Mouse (Mus musculus) limb, embryonic 15.5 days (tissue): ENCODE results near the gene Sap30l. TPM values are rescaled to one million over a fixed set of nuclear protein-coding genes. Genes with fewer than 3 reads are reported as not detected.
"Not testable (repeated sequence)": the region's sequence is repeated elsewhere in the genome, so short reads cannot be mapped to it uniquely, and the experiment has no call there.

Experiments used
- ATAC-seq: fragments of 200-750 bp; cut with Nextera tagmentation; 2 replicates; pipeline ENCODE4 v1.8.0; 2017; ENCODE audit warnings: low read depth, moderate TSS enrichment; ENCODE audit not compliant: insufficient number of reproducible peaks, low FRiP score, low TSS enrichment
- H3K27ac ChIP-seq: fragments of 300-500 bp; sonication (generic); 2 replicates; pipeline ENCODE4 v1.5.1; 2015; ENCODE audit warnings: moderate library complexity, mild to moderate bottlenecking, inconsistent platforms
- H3K27me3 ChIP-seq: fragments of 300-500 bp; sonication (generic); 2 replicates; pipeline ENCODE4 v1.6.1; 2015; ENCODE audit warnings: inconsistent platforms
- H3K36me3 ChIP-seq: fragments of 300-500 bp; sonication (generic); 2 replicates; pipeline ENCODE4 v1.6.1; 2015; ENCODE audit warnings: inconsistent platforms
- H3K4me1 ChIP-seq: fragments of 300-500 bp; sonication (generic); 2 replicates; pipeline ENCODE4 v1.6.1; 2015; ENCODE audit warnings: inconsistent platforms
- H3K4me2 ChIP-seq: fragments of 300-500 bp; sonication (generic); 2 replicates; pipeline ENCODE4 v1.6.1; 2015; ENCODE audit warnings: mild to moderate bottlenecking, inconsistent platforms
- H3K4me3 ChIP-seq: fragments of 300-500 bp; sonication (generic); 2 replicates; pipeline ENCODE4 v1.5.1; 2015; ENCODE audit warnings: mild to moderate bottlenecking, inconsistent platforms
- H3K9ac ChIP-seq: fragments of 300-500 bp; sonication (generic); 2 replicates; pipeline ENCODE4 v1.6.1; 2015; ENCODE audit warnings: inconsistent platforms
- H3K9me3 ChIP-seq: fragments of 300-500 bp; sonication (generic); 2 replicates; pipeline ENCODE4 v1.6.1; 2016; ENCODE audit warnings: inconsistent platforms
- WGBS: fragments of 180-500 bp; shearing (Covaris S2); methylation state at CpG from one replicate; pipeline ENCODE4 v1.1.7; 2015; 5-methylcytosine and 5-hydroxymethylcytosine counted together
- polyA plus RNA-seq: library from polyadenylated mRNA; unstranded; fragments of >200 nt; fragmentation: Nextera tagmentation; extraction: Ambion mirVana; gene quantifications from 2 replicates; pipeline ENCODE4 v1.2.1, GENCODE M21; 2015

The Sap30l gene
- polyA plus RNA-seq, 1 experiment from 2014 or later = 13.1 TPM

GRCm38 (mm10) chr11:57825234-57825633 lies 23.8 kb downstream of the Sap30l start:
- peaks cover 35% of the 10 kb centered on the region for H3K4me1 ChIP-seq
- 55% methylated on average over 11 of the region's 11 CpGs for WGBS
- ATAC-seq, H3K4me2 ChIP-seq, H3K4me3 ChIP-seq, H3K9me3 ChIP-seq, H3K9ac ChIP-seq, H3K36me3 ChIP-seq, H3K27ac ChIP-seq: not testable (repeated sequence)
- H3K27me3 ChIP-seq = peaks cover 39% of the 10 kb centered on the region

- Histone ChIP-seq H3K36me3 (no peaks in the 10 kb centered on the region), H3K4me1 (peaks cover 39% of the 10 kb centered on the region), H3K9ac (0 out of 2 replicates have a peak overlapping the region, but pooled peaks have one; percentile 8), H3K4me2 (peak overlapping the region; percentile 64), H3K27me3 (peaks cover 59% of the 10 kb centered on the region), H3K4me3 (peak overlapping the region; percentile 36), H3K27ac (no peak overlapping the region), H3K9me3 (no peaks in the 10 kb centered on the region)
- WGBS = 3% methylated on average over 41 of the region's 41 CpGs
- ATAC-seq = 0 out of 2 replicates have a peak, but pooled peaks have one; percentile 45
Measured at GRCm38 (mm10) chr11:57827048-57827914, 25.8 kb downstream of the Sap30l start.

GRCm38 (mm10) chr11:57827915-57828545 lies 26.6 kb downstream of the Sap30l start:
- H3K4me2 ChIP-seq = peak overlapping the region; percentile 64
- H3K27me3 ChIP-seq = peaks cover 67% of the 10 kb centered on the region
- 0 out of 2 replicates have a peak overlapping the region, but pooled peaks have one; percentile 8 for H3K9ac ChIP-seq
- H3K27ac ChIP-seq = no peak overlapping the region
- no peaks in the 10 kb centered on the region for H3K36me3 ChIP-seq
- peaks cover 45% of the 10 kb centered on the region for H3K4me1 ChIP-seq
- no peak for ATAC-seq
- WGBS = 2% methylated on average over 33 of the region's 33 CpGs
- peak overlapping the region; percentile 36 for H3K4me3 ChIP-seq
- no peaks in the 10 kb centered on the region for H3K9me3 ChIP-seq

- Histone ChIP-seq H3K4me3 (peak overlapping the region; percentile 23), H3K4me2 (peak overlapping the region; percentile 36), H3K27me3 (peaks cover 79% of the 10 kb centered on the region), H3K36me3 (no peaks in the 10 kb centered on the region), H3K9me3 (no peaks in the 10 kb centered on the region), H3K27ac (no peak overlapping the region), H3K4me1 (peaks cover 47% of the 10 kb centered on the region), H3K9ac (no peak overlapping the region)
- 6% methylated on average over 53 of the region's 53 CpGs for WGBS
- no peak for ATAC-seq
Measured at GRCm38 (mm10) chr11:57828955-57829870, 27.8 kb downstream of the Sap30l start.

- Histone ChIP-seq H3K27me3 (peaks cover 86% of the 10 kb centered on the region), H3K36me3 (no peaks in the 10 kb centered on the region), H3K4me2 (no peak overlapping the region), H3K27ac (no peak overlapping the region), H3K9me3 (no peaks in the 10 kb centered on the region), H3K4me1 (peaks cover 41% of the 10 kb centered on the region), H3K4me3 (peak overlapping the region; percentile 13; the same call in 1 of the 2 replicates), H3K9ac (no peak overlapping the region)
- no peak for ATAC-seq
- 58% methylated on average over 17 of the region's 17 CpGs for WGBS
Measured at GRCm38 (mm10) chr11:57829871-57830775, 28.7 kb downstream of the Sap30l start.

- ATAC-seq = no peak
- peaks cover 41% of the 10 kb centered on the region for H3K4me1 ChIP-seq
- WGBS = 16% methylated on average over 31 of the region's 31 CpGs
- H3K4me2 ChIP-seq = no peak overlapping the region
- H3K9ac ChIP-seq = no peak overlapping the region
- no peaks in the 10 kb centered on the region for H3K9me3 ChIP-seq
- H3K4me3 ChIP-seq = peak overlapping the region; percentile 13
- no peaks in the 10 kb centered on the region for H3K36me3 ChIP-seq
- peaks cover 97% of the 10 kb centered on the region for H3K27me3 ChIP-seq
- no peak overlapping the region for H3K27ac ChIP-seq
Measured at GRCm38 (mm10) chr11:57831281-57831781, 29.9 kb downstream of the Sap30l start.

GRCm38 (mm10) chr11:57831861-57832260 lies 30.4 kb downstream of the Sap30l start:
- 0 out of 2 replicates have a peak, but pooled peaks have one; percentile 25 for ATAC-seq
- H3K4me2 ChIP-seq = no peak overlapping the region
- WGBS = 33% methylated on average over 16 of the region's 16 CpGs
- H3K9ac ChIP-seq = no peak overlapping the region
- no peak overlapping the region for H3K27ac ChIP-seq
- no peaks in the 10 kb centered on the region for H3K9me3 ChIP-seq
- peaks cover 46% of the 10 kb centered on the region for H3K4me1 ChIP-seq
- H3K27me3 ChIP-seq = peaks cover 97% of the 10 kb centered on the region
- peak overlapping the region; percentile 13; the same call in 1 of the 2 replicates for H3K4me3 ChIP-seq
- no peaks in the 10 kb centered on the region for H3K36me3 ChIP-seq

GRCm38 (mm10) chr11:57832552-57833201 lies 31.2 kb downstream of the Sap30l start, which contains the start of gene Hand1:
Gene Hand1 (minus strand): TSS chr11:57832818.
- Histone ChIP-seq H3K4me2 (peak within 1 kb of the TSS; percentile 28; the same call in 1 of the 2 replicates), H3K9me3 (no peaks in the 10 kb centered on the region), H3K27me3 (peaks cover 97% of the 10 kb centered on the region), H3K36me3 (no peaks in the 10 kb centered on the region), H3K9ac (no peak within 1 kb of the TSS), H3K4me3 (peak within 1 kb of the TSS; percentile 13), H3K4me1 (peaks cover 46% of the 10 kb centered on the region), H3K27ac (no peak within 1 kb of the TSS)
- no peak for ATAC-seq
- 24% methylated on average over 23 of the region's 23 CpGs for WGBS

GRCm38 (mm10) chr11:57833296-57833977 lies 32.0 kb downstream of the Sap30l start:
- no peaks in the 10 kb centered on the region for H3K36me3 ChIP-seq
- H3K27ac ChIP-seq = no peak overlapping the region
- H3K27me3 ChIP-seq = peaks cover 97% of the 10 kb centered on the region
- no peaks in the 10 kb centered on the region for H3K9me3 ChIP-seq
- WGBS = 10% methylated on average over 30 of the region's 30 CpGs
- H3K4me1 ChIP-seq = peaks cover 39% of the 10 kb centered on the region
- no peak for ATAC-seq
- no peak overlapping the region for H3K9ac ChIP-seq
- H3K4me3 ChIP-seq = peak overlapping the region; percentile 8; the same call in 1 of the 2 replicates
- H3K4me2 ChIP-seq = peak overlapping the region; percentile 28; the same call in 1 of the 2 replicates
